Mouse (Mus musculus): Measurements from ENCODE around the gene Cyp2w1.

Gene Cyp2w1

GRCm38 (mm10) chr5:139364911-139365571 is 12.6 kb downstream of the Cyp2w1 start:
- DNase-seq: no peak

DNA sequence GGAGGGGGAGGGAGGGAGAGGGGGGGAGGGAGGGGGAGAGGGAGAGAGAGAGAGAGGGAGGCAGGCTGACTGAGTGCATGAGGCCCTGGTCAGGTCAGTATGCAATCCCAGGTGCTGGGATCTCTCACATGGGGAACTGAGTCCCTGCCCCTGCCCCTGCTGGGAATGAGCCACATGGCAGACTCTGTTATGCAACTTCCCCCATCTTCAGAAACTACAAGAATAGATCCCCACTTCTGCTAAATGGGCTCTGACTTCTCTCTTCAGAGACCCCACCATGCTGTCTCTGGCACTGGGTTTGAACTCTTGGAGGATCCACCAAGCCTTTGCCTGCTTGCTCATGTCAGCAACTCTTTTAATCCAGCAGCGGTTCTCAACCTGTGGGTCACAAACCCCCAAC is 13.4 kb downstream of the Cyp2w1 start:
- no peak for DNase-seq

DNA sequence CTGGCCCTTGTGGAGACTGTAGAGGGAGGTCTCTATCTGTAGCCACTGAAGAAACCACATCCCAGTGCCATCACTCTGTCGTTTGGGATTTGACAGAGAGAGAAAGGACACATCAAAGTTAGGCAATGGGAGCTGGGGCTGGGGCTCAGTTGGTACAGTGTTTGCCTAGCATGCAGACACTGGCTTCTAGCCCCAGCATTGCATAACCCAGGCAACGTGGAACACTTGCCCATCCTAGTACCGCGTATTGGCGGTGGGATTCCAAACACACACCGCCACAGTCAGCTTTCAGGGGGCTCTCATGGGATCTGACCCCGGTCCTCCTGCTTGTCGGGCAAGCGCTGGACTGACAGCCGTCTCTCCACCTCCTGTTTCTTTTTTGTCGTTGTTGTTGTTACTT is 14.1 kb downstream of the Cyp2w1 start:
- DNase-seq: no peak

GRCm38 (mm10) chr5:139367884-139368458 is 15.6 kb downstream of the Cyp2w1 start:
- no peak for DNase-seq

DNA sequence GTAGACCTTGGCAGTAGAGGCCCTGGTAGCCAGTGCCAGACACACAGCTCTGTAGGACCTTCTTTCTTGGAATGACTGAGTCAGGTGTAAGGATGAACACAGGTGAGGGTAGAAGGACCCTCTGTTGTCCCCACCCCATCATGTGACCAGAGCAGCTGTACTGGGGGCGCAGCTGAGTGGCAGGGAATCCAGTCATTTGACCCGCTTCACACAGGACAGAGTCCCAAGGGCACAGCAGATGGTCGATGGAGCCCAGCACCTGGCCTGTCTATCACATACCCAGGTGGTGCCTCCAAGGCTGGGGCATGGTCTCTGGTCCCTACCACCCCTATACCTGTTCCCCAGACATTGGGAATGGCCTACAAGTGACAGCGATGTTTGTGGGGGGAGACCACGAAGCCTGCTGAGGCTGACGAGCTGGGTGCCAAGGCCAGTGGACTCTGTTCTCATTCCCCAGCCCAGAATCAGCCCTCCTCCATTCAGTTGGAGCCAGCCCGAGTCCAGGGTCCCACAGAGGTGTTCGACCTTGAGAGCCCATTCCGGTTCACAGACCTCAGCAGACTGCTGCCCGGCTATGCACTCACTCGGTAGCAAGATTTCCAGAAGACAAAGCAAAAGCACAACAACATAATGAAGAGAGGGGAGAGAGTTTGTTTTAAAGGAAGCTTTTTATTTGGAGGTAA is 16.4 kb downstream of the Cyp2w1 start:
- no peak for DNase-seq

GRCm38 (mm10) chr5:139370336-139370735 is 17.9 kb downstream of the Cyp2w1 start:
- DNase-seq: no peak

GRCm38 (mm10) chr5:139371118-139371517 is 18.7 kb downstream of the Cyp2w1 start:
- no peak for DNase-seq

- DNase-seq: peak; percentile 83
These were observed 19.4 kb downstream of the Cyp2w1 start for GRCm38 (mm10) chr5:139371631-139372401.

- no peak for DNase-seq
These were observed 20.7 kb downstream of the Cyp2w1 start for GRCm38 (mm10) chr5:139373126-139373525.

DNA sequence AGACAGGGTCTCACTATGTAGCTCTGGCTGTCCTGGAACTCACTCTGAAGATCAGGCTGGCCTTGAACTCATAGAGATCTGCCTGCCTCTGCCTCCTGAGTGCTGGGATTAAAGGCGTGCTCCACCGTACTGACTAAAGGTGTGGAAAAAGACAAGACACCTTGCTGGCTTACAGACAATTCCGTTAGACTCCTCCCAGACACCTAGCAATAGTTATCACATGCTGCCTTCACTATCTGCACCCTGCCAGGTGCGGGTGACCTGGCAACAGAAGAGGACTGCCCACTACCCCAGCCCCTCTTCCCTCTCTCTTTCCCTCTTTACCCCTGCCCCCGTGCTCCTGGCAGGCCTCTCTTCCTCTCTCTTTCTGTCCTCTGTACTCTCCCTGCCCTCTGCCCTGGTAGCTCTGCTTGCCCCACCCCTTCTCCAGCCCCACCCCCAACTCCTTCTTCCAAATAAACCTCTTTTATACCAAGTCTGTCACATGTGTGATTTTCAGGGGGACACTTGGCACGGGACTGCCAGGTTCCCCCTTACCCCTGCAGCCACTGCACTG is 21.6 kb downstream of the Cyp2w1 start:
- DNase-seq: no peak

DNA sequence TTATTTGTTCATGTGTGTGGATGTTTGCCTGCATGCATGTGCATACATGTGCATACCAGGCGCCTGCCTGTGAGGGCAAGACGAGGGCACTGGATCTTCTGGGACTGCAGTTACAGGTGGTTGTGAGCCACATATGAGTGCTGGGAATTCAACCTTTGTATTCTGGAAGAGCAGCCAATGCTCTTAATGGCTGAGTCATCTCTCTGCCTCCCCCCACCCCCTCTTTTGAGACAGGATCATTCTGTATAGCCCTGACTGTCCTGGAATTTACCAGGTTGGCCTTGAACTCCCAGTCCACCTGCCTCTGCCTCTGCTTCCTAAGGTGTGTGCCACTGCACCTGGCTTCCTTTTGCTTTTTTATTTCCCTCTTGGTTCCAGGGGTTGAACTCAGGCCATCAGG is 22.4 kb downstream of the Cyp2w1 start:
- DNase-seq: no peak

DNA sequence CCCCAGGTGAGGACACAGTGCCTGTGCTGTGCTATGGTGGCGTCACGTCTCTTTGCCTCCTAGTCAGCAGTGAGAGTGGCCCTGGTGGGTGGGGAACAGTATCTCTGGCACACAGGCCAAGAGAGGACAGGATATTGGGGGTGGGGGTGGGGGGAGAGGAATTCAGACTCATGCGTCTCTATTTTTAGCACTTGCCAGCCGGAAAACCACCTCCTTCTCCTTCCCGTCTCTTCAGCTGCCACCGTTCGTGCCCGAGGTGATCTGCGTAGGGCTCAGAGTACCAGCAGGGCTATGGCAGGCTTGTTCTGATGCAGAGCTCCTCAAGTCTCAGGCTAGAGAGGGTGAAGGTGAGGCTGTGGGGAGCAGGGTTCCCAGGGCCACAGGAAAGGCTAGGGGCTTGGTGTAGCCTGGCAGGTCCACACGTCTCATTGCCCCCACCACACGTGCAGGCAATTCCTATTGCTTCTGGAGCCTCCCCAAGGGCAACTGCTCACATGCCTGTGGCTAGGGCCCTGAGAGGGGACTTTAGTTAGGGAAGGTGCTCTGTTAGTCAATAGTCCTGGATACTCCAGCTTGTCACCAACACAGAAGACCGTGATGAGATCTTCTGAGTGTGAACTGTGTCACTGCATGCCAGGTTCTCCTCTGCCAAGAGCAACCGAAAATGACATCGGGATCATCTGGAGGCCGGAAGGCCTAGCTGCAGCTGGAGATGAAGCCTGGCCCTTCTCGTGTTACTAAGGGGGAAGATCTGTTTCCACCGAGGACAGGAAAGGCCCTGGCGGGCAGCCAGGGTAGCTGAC is 25.3 kb downstream of the Cyp2w1 start, which contains the start of gene Gpr146:
TSS of gene Gpr146 (plus strand) at position 230 of the 803 bp plus-strand sequence.
- peak; percentile 59 for DNase-seq

DNA sequence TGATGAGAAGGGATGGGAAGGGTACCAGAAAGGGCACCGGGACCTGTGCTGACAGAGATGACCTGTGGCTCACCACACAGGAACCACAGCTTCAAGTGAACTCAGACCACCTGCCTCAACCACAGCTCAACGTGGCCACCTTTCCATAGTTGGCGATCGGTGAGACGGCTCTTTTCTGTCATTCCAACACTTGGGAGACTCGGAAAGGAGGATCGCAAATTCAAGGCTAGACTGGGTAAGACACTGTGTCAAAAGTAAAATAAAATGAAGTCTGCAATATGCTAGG is 25.8 kb downstream of the Cyp2w1 start:
- no peak for DNase-seq

DNA sequence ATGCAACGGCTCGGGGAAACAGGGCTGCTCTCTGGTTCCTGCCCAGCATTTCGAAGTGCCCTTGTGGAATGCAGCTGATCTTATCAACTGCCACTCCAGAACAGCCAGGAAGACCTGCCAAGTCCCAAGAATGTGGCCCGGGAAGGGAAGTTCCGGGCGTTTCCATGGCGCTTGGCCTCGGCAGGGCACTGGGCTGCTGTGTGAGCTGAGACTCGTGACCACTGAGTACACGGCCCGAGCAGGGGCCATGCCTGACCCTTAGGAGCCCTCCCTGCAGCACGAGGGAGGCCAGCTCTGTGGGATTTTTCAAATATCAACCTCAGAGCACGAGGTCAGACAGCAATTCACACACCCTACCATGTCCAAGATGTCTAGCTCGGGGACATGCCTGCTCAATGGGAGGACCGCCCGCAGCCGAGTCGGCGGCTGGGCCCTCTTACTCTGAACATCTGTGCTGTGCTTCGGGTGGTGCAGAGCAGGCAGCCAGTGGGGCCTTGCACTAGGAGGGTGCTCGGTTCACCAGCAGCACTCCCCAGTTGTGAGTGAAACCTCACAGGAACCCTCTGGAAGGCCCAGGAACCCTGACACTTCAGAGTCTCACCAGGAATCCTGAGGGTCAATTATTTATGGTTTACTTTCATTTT is 26.7 kb downstream of the Cyp2w1 start:
- DNase-seq: peak; percentile 57

DNA sequence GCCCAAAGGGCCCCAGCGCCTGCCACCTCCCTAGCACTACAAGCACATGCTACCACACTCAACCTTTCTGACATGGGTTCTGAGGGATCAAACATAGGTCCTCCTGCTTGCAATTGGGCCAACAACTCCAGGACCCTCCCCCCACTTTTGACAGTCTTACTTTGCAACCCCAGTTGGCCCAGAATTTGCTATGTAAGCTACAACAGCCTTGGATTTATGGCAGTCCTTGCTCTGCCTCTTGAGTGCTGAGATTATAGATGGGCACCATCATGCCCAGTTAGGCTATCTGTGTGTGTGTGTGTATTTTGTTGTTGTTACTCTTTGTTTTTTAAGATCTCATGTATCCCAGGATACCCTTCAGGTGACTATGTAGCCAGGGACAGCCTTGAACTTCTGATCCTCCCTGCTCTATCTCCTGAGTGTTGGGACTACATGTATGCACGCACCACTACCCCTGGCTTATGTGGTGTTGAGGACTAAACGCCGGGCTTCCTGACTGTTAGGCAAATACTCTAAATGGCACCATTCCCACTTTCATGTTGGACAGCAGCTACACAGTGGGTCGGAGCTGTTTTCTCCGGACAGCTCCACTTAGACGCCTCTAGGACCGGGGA is 27.5 kb downstream of the Cyp2w1 start:
- no peak for DNase-seq

GRCm38 (mm10) chr5:139380385-139381248 is 28.2 kb downstream of the Cyp2w1 start:
- DNase-seq: peak; percentile 80

DNA sequence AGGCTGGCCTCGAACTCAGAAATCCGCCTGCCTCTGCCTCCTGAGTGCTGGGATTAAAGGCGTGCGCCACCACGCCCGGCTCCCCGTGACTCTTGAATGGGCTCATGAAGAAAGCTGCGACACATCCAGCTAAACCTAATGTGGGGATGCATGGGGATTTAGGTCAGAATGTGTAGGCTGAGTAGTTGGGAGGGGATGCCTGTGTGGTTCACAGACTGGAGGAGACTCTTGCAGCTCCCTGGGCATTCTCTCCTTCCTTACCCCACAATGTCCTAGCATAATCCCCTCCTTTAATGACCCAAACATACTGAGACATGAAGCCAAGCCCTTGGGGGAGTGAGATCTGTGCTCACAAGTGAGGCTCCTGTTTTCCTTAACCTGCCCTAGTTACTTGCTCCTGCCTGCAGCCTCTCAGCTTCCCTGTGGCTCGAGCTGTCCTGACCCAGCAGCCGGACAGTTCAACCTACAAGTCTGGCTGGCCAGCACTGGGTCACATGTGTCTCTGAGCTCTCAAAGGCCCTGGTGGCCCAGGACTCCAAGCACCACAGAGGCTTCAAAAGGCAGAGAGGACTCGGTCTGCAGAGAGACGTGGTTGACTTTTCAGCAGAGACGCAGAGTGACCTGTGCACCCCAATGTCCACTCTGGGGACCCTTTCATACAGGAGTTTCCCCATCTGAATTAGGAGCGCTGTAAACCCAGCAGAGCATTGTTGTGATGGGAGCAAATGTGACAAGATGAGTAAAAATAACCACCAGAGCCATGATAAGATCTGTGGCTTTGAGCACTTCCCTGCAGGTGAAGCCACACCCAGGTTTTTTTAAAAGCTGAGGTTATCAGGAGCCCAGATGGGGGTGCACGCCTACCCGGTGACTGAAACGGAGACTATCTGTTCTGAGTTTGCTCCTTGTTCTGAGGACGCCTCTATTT is 29.4 kb downstream of the Cyp2w1 start:
- peak; percentile 82 for DNase-seq

DNA sequence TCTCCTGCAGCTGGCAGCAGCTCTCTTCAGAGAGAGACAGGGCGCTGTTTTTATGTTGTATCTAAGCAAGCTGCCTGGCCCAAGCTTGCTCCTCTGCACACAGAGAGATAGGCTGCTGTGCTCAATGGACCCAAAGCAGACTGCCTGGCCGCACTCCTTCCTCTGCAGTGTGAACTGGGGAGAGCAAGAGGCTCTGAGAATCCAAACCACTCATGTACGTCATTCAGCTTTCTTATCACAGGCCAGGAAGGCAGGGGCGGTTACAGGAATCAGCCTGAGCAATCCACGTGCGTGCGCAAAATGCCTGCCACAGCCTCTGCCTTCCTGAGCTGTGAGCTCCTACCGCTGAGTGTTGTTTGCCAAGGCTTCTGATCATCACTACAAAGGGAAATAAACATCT is 30.3 kb downstream of the Cyp2w1 start:
- peak; percentile 71 for DNase-seq

- DNase-seq: peak; percentile 39
These were observed 30.8 kb downstream of the Cyp2w1 start for GRCm38 (mm10) chr5:139383234-139383633.

Data from thymus, postnatal 25 days (tissue).